Mouse (Mus musculus) stomach, embryonic 15.5 days (tissue): ENCODE measurements around the gene Krtap27-1. TPM values are rescaled to one million over a fixed set of nuclear protein-coding genes. Genes with fewer than 3 reads are reported as not detected.

Experiments
- ATAC-seq: fragments of 200-750 bp; cut with Nextera tagmentation; 2 replicates; pipeline ENCODE4 v1.8.0; 2017; ENCODE audit warnings: low read depth, moderate number of reproducible peaks, moderate TSS enrichment; ENCODE audit not compliant: insufficient read depth, low FRiP score
- H3K27ac ChIP-seq: fragments of 300-500 bp; sonication (generic); 2 replicates; pipeline ENCODE4 v1.5.1; 2015; ENCODE audit warnings: mild to moderate bottlenecking, inconsistent platforms
- H3K27me3 ChIP-seq: fragments of 300-500 bp; sonication (generic); replicated peaks from 2 replicates; pipeline ENCODE4 v1.6.1; 2015; ENCODE audit warnings: inconsistent platforms
- H3K36me3 ChIP-seq: fragments of 300-500 bp; sonication (generic); 2 replicates; pipeline ENCODE4 v1.6.1; 2015; ENCODE audit warnings: inconsistent platforms
- H3K4me1 ChIP-seq: fragments of 300-500 bp; sonication (generic); 2 replicates; pipeline ENCODE4 v1.6.1; 2015; ENCODE audit warnings: inconsistent platforms
- H3K4me2 ChIP-seq: fragments of 300-500 bp; sonication (generic); 2 replicates; pipeline ENCODE4 v1.6.1; 2015; ENCODE audit warnings: mild to moderate bottlenecking, inconsistent platforms
- H3K4me3 ChIP-seq: fragments of 300-500 bp; sonication (generic); replicated peaks from 2 replicates; pipeline ENCODE4 v1.5.1; 2015; ENCODE audit warnings: inconsistent platforms
- H3K9ac ChIP-seq: fragments of 300-500 bp; sonication (generic); 2 replicates; pipeline ENCODE4 v1.6.1; 2015; ENCODE audit warnings: inconsistent platforms
- H3K9me3 ChIP-seq: fragments of 300-500 bp; sonication (generic); 2 replicates; pipeline ENCODE4 v1.6.1; 2016; ENCODE audit warnings: inconsistent platforms
- whole genome bisulfite sequencing: fragments of 180-500 bp; shearing (Covaris S2); methylation state at CpG from one replicate; pipeline ENCODE4 v1.1.7; 2015; 5-methylcytosine and 5-hydroxymethylcytosine counted together
- polyA plus RNA-seq: library from polyadenylated mRNA; unstranded; fragments of >200 nt; fragmentation: Nextera tagmentation; extraction: Ambion mirVana; gene quantifications from 2 replicates; pipeline ENCODE4 v1.2.1, GENCODE M21; 2015

Krtap27-1 gene
- polyA plus RNA-seq, 1 experiment from 2014 or later, result not detected

- Histone ChIP-seq H3K9me3 (no peaks in the 10 kb centered on the region), H3K27ac (no peak overlapping the region), H3K9ac (no peak overlapping the region), H3K36me3 (no peaks in the 10 kb centered on the region), H3K4me3 (no peak overlapping the region), H3K4me1 (no peaks in the 10 kb centered on the region), H3K27me3 (no peaks in the 10 kb centered on the region), H3K4me2 (no peak overlapping the region)
- ATAC-seq, result no peak
- 78% methylated on average over 1 of the region's 1 CpGs for WGBS
These were observed 20.4 kb downstream of the Krtap27-1 start for GRCm38 (mm10) chr16:88651082-88651481.

- no peak; the same call in 1 of the 2 replicates for ATAC-seq
- H3K4me2 ChIP-seq, result no peak within 1 kb of the TSS
- H3K4me1 ChIP-seq, result no peaks in the 10 kb centered on the region
- 83% methylated on average over 10 of the region's 10 CpGs for WGBS
- no peak within 1 kb of the TSS for H3K4me3 ChIP-seq
- H3K9ac ChIP-seq, result no peak within 1 kb of the TSS
- no peaks in the 10 kb centered on the region for H3K27me3 ChIP-seq
- H3K36me3 ChIP-seq, result no peaks in the 10 kb centered on the region
- no peaks in the 10 kb centered on the region for H3K9me3 ChIP-seq
- no peak within 1 kb of the TSS for H3K27ac ChIP-seq
These were observed 24.1 kb downstream of the Krtap27-1 start, which contains the start of gene Krtap26-1 for GRCm38 (mm10) chr16:88647358-88647846. TSS of gene Krtap26-1 (minus strand) at chr16:88647796.

- Histone ChIP-seq H3K4me1 (no peaks in the 10 kb centered on the region), H3K9ac (no peak overlapping the region), H3K9me3 (no peaks in the 10 kb centered on the region), H3K4me2 (no peak overlapping the region), H3K4me3 (no peak overlapping the region), H3K27me3 (no peaks in the 10 kb centered on the region), H3K27ac (no peak overlapping the region), H3K36me3 (no peaks in the 10 kb centered on the region)
- ATAC-seq, result no peak
- 69% methylated on average over 8 of the region's 8 CpGs for WGBS
These were observed 24.9 kb downstream of the Krtap27-1 start for GRCm38 (mm10) chr16:88646366-88647111.

GRCm38 (mm10) chr16:88640053-88640452 lies 31.4 kb downstream of the Krtap27-1 start:
- 80% methylated on average over 3 of the region's 3 CpGs for WGBS
- Histone ChIP-seq H3K4me1 (no peaks in the 10 kb centered on the region), H3K36me3 (no peaks in the 10 kb centered on the region), H3K9me3 (no peaks in the 10 kb centered on the region), H3K4me3 (no peak overlapping the region), H3K4me2 (no peak overlapping the region), H3K27me3 (no peaks in the 10 kb centered on the region), H3K27ac (no peak overlapping the region), H3K9ac (no peak overlapping the region)
- ATAC-seq, result no peak

GRCm38 (mm10) chr16:88635142-88635541 lies 36.3 kb downstream of the Krtap27-1 start:
- Histone ChIP-seq H3K27ac (no peak overlapping the region), H3K36me3 (no peaks in the 10 kb centered on the region), H3K27me3 (no peaks in the 10 kb centered on the region), H3K4me1 (no peaks in the 10 kb centered on the region), H3K9ac (no peak overlapping the region), H3K4me3 (no peak overlapping the region), H3K9me3 (no peaks in the 10 kb centered on the region), H3K4me2 (no peak overlapping the region)
- no peak; the same call in 1 of the 2 replicates for ATAC-seq
- 40% methylated on average over 4 of the region's 4 CpGs for WGBS

- Histone ChIP-seq H3K27me3 (no peaks in the 10 kb centered on the region), H3K4me3 (no peak overlapping the region), H3K4me2 (no peak overlapping the region), H3K27ac (no peak overlapping the region), H3K9me3 (no peaks in the 10 kb centered on the region), H3K9ac (no peak overlapping the region), H3K36me3 (no peaks in the 10 kb centered on the region), H3K4me1 (no peaks in the 10 kb centered on the region)
- ATAC-seq, result peak; percentile 95
- 20% methylated on average over 4 of the region's 4 CpGs for WGBS
These were observed 40.0 kb downstream of the Krtap27-1 start for GRCm38 (mm10) chr16:88631474-88631873.

- no peak within 1 kb of the TSS for H3K4me3 ChIP-seq
- no peaks in the 10 kb centered on the region for H3K27me3 ChIP-seq
- H3K4me2 ChIP-seq, result no peak within 1 kb of the TSS
- 95% methylated on average over 4 of the region's 4 CpGs for WGBS
- no peak for ATAC-seq
- H3K36me3 ChIP-seq, result no peaks in the 10 kb centered on the region
- no peaks in the 10 kb centered on the region for H3K4me1 ChIP-seq
- no peak within 1 kb of the TSS for H3K27ac ChIP-seq
- no peak within 1 kb of the TSS for H3K9ac ChIP-seq
- no peaks in the 10 kb centered on the region for H3K9me3 ChIP-seq
These were observed 43.9 kb downstream of the Krtap27-1 start, which contains the start of gene 2310079G19Rik for GRCm38 (mm10) chr16:88627566-88627965. TSS of gene 2310079G19Rik (minus strand) at chr16:88627666.

Other genes with a start within 250 kb of the Krtap27-1 start
- 0.22 TPM in 1 of 2 replicates, not detected in the other for gene Cldn17, start 164.7 kb downstream of the Krtap27-1 start, polyA plus RNA-seq
- gene Cldn8, start 108.5 kb downstream of the Krtap27-1 start, polyA plus RNA-seq, result 18.5 and 20.6 TPM in 2 replicates
- not detected in 2 replicates for gene Krtap24-1, start 59.4 kb downstream of the Krtap27-1 start, polyA plus RNA-seq
- gene 2310079G19Rik, start 44.0 kb downstream of the Krtap27-1 start, polyA plus RNA-seq, result not detected in 2 replicates
- gene Krtap26-1, start 23.9 kb downstream of the Krtap27-1 start, polyA plus RNA-seq, result not detected in 2 replicates
- not detected in 2 replicates for gene 2310061N02Rik, start 36.3 kb upstream of the Krtap27-1 start, polyA plus RNA-seq
- gene Krtap13-1, start 57.2 kb upstream of the Krtap27-1 start, polyA plus RNA-seq, result not detected in 2 replicates
- gene Krtap13, start 80.0 kb upstream of the Krtap27-1 start, polyA plus RNA-seq, result not detected in 2 replicates
- gene 2310034C09Rik, start 87.2 kb upstream of the Krtap27-1 start, polyA plus RNA-seq, result not detected in 2 replicates
- not detected in 2 replicates for gene 2310057N15Rik, start 102.5 kb upstream of the Krtap27-1 start, polyA plus RNA-seq
- gene Gm5965, start 106.2 kb upstream of the Krtap27-1 start, polyA plus RNA-seq, result not detected in 2 replicates
- not detected in 2 replicates for gene Gm20741, start 140.5 kb upstream of the Krtap27-1 start, polyA plus RNA-seq
- not detected in 2 replicates for gene Krtap15, start 148.5 kb upstream of the Krtap27-1 start, polyA plus RNA-seq
- gene Krtap14, start 154.5 kb upstream of the Krtap27-1 start, polyA plus RNA-seq, result not detected in 2 replicates
- gene Krtap19-1, start 197.7 kb upstream of the Krtap27-1 start, polyA plus RNA-seq, result not detected in 2 replicates
- not detected in 2 replicates for gene Krtap19-2, start 202.6 kb upstream of the Krtap27-1 start, polyA plus RNA-seq
- gene Krtap19-3, start 206.4 kb upstream of the Krtap27-1 start, polyA plus RNA-seq, result not detected in 2 replicates
- not detected in 2 replicates for gene Krtap19-4, start 213.4 kb upstream of the Krtap27-1 start, polyA plus RNA-seq
- not detected in 2 replicates for gene Krtap19-5, start 224.8 kb upstream of the Krtap27-1 start, polyA plus RNA-seq